Mouse (Mus musculus) megakaryocyte, adult 5-6 weeks (primary cell): ENCODE measurements around the gene Oit3. TPM values are rescaled to one million over a fixed set of nuclear protein-coding genes. Genes with fewer than 3 reads are reported as not detected.

Experiments used
- total RNA-seq, 2 experiments: library from RNA; stranded (forward) in 1 of 2; stranded (reverse) in 1 of 2; fragments of 153-499, 151-499 nt in 1 of 2; fragments of 221-1000, 200-1000 nt in 1 of 2; gene quantifications; 2 replicates each; pipeline versions ENCODE4 v1.2.3 to v1.2.4; 2015 to 2017

Oit3 gene
- total RNA-seq, 2 experiments from 2014 or later = 0.66 to 1.2 TPM

Other genes with a start within 250 kb of the Oit3 start
- gene Sept10, start 219.9 kb downstream of the Oit3 start, total RNA-seq (2015) = 17.6 and 19.8 TPM in 2 replicates
- gene Sept10, start 219.9 kb downstream of the Oit3 start, total RNA-seq (2017) = 44.5 and 54.9 TPM in 2 replicates
- 50.0 and 54.3 TPM in 2 replicates for gene Sowahc, start 219.8 kb downstream of the Oit3 start, total RNA-seq (2015)
- gene Sowahc, start 219.8 kb downstream of the Oit3 start, total RNA-seq (2017) = 56.0 and 68.8 TPM in 2 replicates
- 9.6 and 14.3 TPM in 2 replicates for gene P4ha1, start 118.5 kb downstream of the Oit3 start, total RNA-seq (2015)
- 19.2 and 25.0 TPM in 2 replicates for gene P4ha1, start 118.5 kb downstream of the Oit3 start, total RNA-seq (2017)
- gene Gm10273, start 46.1 kb downstream of the Oit3 start, total RNA-seq (2015) = 33.3 and 39.3 TPM in 2 replicates
- 25.7 and 55.3 TPM in 2 replicates for gene Gm10273, start 46.1 kb downstream of the Oit3 start, total RNA-seq (2017)
- not detected in 2 replicates for gene Pla2g12b, start 38.1 kb downstream of the Oit3 start, total RNA-seq (2015)
- not detected in 2 replicates for gene Pla2g12b, start 38.1 kb downstream of the Oit3 start, total RNA-seq (2017)
- not detected in 2 replicates for gene Gm10322, start 174.3 kb upstream of the Oit3 start, total RNA-seq (2015)
- gene Gm10322, start 174.3 kb upstream of the Oit3 start, total RNA-seq (2017) = not detected in 2 replicates
- gene Mcu, start 174.9 kb upstream of the Oit3 start, total RNA-seq (2015) = 16.7 and 17.0 TPM in 2 replicates
- gene Mcu, start 174.9 kb upstream of the Oit3 start, total RNA-seq (2017) = 26.3 and 28.6 TPM in 2 replicates